Mouse (Mus musculus) testis, adult 2 months (tissue): Measurements from ENCODE around the gene Mmel1. TPM values are rescaled to one million over a fixed set of nuclear protein-coding genes. Genes with fewer than 3 reads are reported as not detected.

Experiments used
- H3K27ac ChIP-seq: fragments of 200-500 bp; 2 replicates; pipeline ENCODE4 v1.5.1; 2012; ENCODE audit warnings: low read depth, low read length; ENCODE audit not compliant: control insufficient read depth, insufficient read depth
- H3K27me3 ChIP-seq: fragments of 200-500 bp; 2 replicates; pipeline ENCODE4 v1.6.1; 2012; ENCODE audit warnings: mild to moderate bottlenecking, low read length, moderate library complexity; ENCODE audit not compliant: control insufficient read depth, insufficient read depth
- H3K36me3 ChIP-seq: fragments of 200-500 bp; 2 replicates; pipeline ENCODE4 v1.6.1; 2012; ENCODE audit warnings: mild to moderate bottlenecking, low read length; ENCODE audit not compliant: control insufficient read depth, insufficient read depth
- H3K4me1 ChIP-seq: fragments of 200-500 bp; 2 replicates; pipeline ENCODE4 v1.6.1; 2012; ENCODE audit warnings: low read length; ENCODE audit not compliant: control insufficient read depth, insufficient read depth
- H3K4me3 ChIP-seq: fragments of 200-500 bp; 2 replicates; pipeline ENCODE4 v1.5.1; 2012; ENCODE audit warnings: low read depth, mild to moderate bottlenecking, low read length, moderate library complexity, mixed read lengths; ENCODE audit not compliant: control insufficient read depth
- CTCF ChIP-seq: fragments of 200-500 bp; IDR thresholded peaks from 2 replicates; pipeline ENCODE4 v1.5.1; 2012; ENCODE audit warnings: low read depth, mild to moderate bottlenecking, inconsistent platforms, low read length, moderate library complexity; ENCODE audit not compliant: control insufficient read depth, insufficient read depth, insufficient replicate concordance
- POLR2A ChIP-seq: fragments of 200-500 bp; IDR thresholded peaks from 2 replicates; pipeline ENCODE4 v1.6.1; 2012; ENCODE audit warnings: low read depth, mild to moderate bottlenecking, inconsistent platforms, low read length, moderate library complexity; ENCODE audit not compliant: control insufficient read depth
- polyA plus RNA-seq: library from polyadenylated mRNA; depleted of rRNA; stranded (reverse); fragments of >200 nt; gene quantifications from 2 replicates; pipeline ENCODE4 v1.2.3, GENCODE M21; 2012

The Mmel1 gene
- polyA plus RNA-seq, 1 experiment: 111 TPM

- Histone ChIP-seq H3K27ac (no peak within 1 kb of the TSS), H3K27me3 (no peaks in the 10 kb centered on the region), H3K4me1 (no peaks in the 10 kb centered on the region), H3K4me3 (no peak within 1 kb of the TSS), H3K36me3 (no peaks in the 10 kb centered on the region)
- no peak for TF ChIP-seq POLR2A
- peak; percentile 94; the same call in 1 of the 2 replicates for TF ChIP-seq CTCF
Observed at GRCm38 (mm10) chr4:154837170-154837569, 32.2 kb upstream of the Mmel1 start, which contains the start of gene Ttc34. Ttc34 (plus strand) TSS chr4:154837459.

DNA sequence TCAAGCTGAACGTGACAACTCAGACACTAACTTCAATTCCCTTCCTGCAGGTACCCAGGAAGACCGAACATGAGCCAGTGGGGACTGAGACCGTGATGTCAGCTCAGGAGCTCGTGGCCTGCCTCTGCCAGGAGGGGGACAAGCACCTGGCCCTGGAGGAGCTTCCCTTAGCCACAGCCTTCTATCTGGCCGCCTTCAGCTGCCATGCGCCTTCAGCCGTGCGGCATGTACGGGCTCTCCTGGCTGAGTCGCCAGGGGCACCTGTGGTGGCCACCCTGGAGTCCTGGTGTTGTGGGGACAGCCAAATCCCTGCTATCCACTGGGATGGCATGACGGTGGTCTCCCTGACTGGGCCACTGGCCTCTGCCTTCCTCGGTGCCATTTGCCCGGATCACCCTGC, 30.6 kb upstream of the Mmel1 start:
- H3K4me3 ChIP-seq: no peak overlapping the region
- TF ChIP-seq POLR2A: no peak
- TF ChIP-seq CTCF: no peak
- no peak overlapping the region for H3K27ac ChIP-seq
- H3K4me1 ChIP-seq: no peaks in the 10 kb centered on the region
- no peaks in the 10 kb centered on the region for H3K27me3 ChIP-seq
- no peaks in the 10 kb centered on the region for H3K36me3 ChIP-seq

DNA sequence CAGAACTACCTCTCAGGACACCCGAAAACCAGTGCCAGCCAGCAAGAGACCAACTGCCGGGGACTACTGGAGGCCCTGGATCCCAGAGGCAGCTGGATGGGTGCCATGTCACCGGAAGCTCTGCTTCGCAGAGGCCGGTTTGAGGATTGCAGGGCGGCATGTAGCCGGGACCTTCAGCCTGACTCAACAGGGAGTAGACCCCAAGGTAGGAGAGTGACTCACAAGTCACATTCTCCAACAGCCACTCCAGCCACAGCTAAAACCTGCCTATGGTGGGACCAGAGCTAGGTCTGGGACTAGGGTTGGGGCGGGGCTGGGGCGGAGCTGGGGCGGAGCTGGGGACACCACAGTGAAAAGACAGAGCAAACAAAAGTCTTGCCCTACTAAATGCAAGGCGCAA, 30.0 kb upstream of the Mmel1 start:
- TF ChIP-seq POLR2A (no peak), CTCF (no peak)
- H3K27me3 ChIP-seq: no peaks in the 10 kb centered on the region
- no peak overlapping the region for H3K4me3 ChIP-seq
- H3K4me1 ChIP-seq: no peaks in the 10 kb centered on the region
- no peaks in the 10 kb centered on the region for H3K36me3 ChIP-seq
- no peak overlapping the region for H3K27ac ChIP-seq

- Histone ChIP-seq H3K4me1 (peaks cover 8% of the 10 kb centered on the region), H3K27ac (no peak overlapping the region), H3K27me3 (no peaks in the 10 kb centered on the region), H3K4me3 (no peak overlapping the region), H3K36me3 (no peaks in the 10 kb centered on the region)
- TF ChIP-seq POLR2A: no peak
- TF ChIP-seq CTCF: no peak
Observed at GRCm38 (mm10) chr4:154852696-154853095, 16.7 kb upstream of the Mmel1 start.

- Histone ChIP-seq H3K4me1 (peaks cover 8% of the 10 kb centered on the region), H3K27me3 (no peaks in the 10 kb centered on the region), H3K36me3 (no peaks in the 10 kb centered on the region), H3K27ac (no peak overlapping the region), H3K4me3 (no peak overlapping the region)
- no peak for TF ChIP-seq POLR2A
- no peak for TF ChIP-seq CTCF
Observed at GRCm38 (mm10) chr4:154853881-154854280, 15.5 kb upstream of the Mmel1 start.

DNA sequence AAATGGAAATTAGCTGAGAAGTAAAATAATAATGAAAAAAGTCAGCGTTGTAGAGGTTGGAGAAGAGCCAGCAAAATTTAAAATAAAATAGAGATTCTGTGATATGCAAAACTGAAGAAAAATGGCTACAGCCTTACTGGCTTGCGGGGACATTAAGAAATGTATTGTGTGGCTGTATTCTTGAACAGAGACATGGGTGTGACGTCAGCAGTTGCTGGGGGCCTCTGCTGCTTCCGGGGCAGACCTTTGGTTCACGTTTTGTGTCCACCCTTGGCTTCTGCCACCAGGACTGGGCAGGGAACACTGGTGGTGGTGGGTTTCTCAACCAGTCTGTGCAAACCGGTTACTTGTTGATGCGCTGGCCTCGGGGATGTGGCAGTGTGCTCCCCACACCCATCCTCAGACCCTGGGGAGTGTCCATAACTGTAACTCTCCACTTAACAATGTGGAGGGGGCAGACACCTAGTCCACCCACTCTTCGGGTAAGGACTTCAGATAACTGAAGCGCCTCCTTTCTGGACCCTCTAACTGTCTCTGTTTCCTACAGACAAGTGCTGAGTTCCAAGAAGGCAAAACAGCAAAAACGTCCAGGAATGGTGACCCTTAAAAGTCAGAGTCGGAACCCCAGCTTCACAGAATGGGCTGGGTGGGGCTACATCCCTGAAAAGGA, 14.6 kb upstream of the Mmel1 start:
- H3K27ac ChIP-seq: no peak overlapping the region
- H3K27me3 ChIP-seq: no peaks in the 10 kb centered on the region
- no peak for TF ChIP-seq POLR2A
- TF ChIP-seq CTCF: no peak
- peaks cover 12% of the 10 kb centered on the region for H3K4me1 ChIP-seq
- H3K4me3 ChIP-seq: no peak overlapping the region
- H3K36me3 ChIP-seq: no peaks in the 10 kb centered on the region

GRCm38 (mm10) chr4:154855721-154856479, 13.5 kb upstream of the Mmel1 start:
- H3K4me3 ChIP-seq: peak overlapping the region; percentile 59
- no peaks in the 10 kb centered on the region for H3K27me3 ChIP-seq
- no peak for TF ChIP-seq POLR2A
- peak; percentile 30; the same call in 1 of the 2 replicates for TF ChIP-seq CTCF
- H3K27ac ChIP-seq: no peak overlapping the region
- peaks cover 12% of the 10 kb centered on the region for H3K4me1 ChIP-seq
- no peaks in the 10 kb centered on the region for H3K36me3 ChIP-seq
